Mouse (Mus musculus): ENCODE results near the gene Gm13287. TPM values are rescaled to one million over a fixed set of nuclear protein-coding genes. Genes with fewer than 3 reads are reported as not detected.
"Not testable (repeated sequence)": the region's sequence is repeated elsewhere in the genome, so short reads cannot be mapped to it uniquely, and the experiment has no call there.

The Gm13287 gene
- polyA plus RNA-seq, 1 experiment from 2014 or later, result not detected

DNA sequence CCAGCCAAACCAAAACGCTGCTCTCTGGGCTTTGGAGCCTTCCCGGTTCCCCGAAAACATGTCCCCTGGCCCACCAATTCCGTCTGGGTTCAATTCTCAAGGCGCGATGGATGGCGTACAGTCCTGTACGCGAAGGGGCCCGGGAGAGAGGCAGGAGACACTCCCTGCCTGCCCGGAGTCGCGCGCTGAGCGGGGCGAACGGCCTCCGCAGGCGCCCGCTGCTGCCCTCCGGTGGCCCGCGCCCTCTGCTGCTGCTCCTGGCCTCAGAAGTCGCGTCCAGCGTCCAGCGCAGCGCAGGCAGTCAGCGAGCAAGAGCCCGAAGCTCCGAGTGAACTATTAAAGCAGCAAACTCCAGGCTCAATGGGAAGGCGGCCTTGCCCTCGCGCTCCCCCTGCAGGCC, 2.7 kb downstream of the Gm13287 start:
- H3K9me3 ChIP-seq (replicated peaks); H3K27ac ChIP-seq; H3K9ac ChIP-seq; H3K4me1 ChIP-seq; ATAC-seq (replicated peaks; ENCODE audit: low FRiP score); H3K36me3 ChIP-seq; H3K4me3 ChIP-seq (replicated peaks): not testable (repeated sequence)
- WGBS, result 0% methylated on average over 7 of the region's 34 CpGs
- Histone ChIP-seq H3K4me2 (peak overlapping the region; percentile 44; the same call in 1 of the 2 replicates), H3K27me3 (peaks cover 16% of the 10 kb centered on the region)

DNA sequence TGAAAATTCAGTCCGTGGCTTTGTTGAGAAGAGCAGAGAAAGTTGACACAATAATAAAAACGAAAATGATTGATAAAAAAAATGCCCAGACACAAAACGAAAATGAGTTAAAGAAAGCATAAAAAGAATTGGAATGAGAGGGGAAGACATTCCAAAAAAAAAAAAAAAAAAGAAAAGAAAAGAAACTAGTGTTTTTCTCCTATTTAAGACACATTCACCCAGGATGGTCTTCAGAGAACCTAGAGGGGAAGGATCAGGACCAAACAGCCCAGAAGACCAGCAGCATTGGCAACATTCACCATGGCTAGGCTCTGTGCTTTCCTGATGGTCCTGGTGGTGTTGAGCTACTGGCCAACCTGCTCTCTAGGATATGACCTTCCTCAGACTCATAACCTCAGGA, 12.9 kb downstream of the Gm13287 start, which contains the start of gene Ifna7:
Gene Ifna7 (plus strand): TSS at position 301 of the 400 bp plus-strand sequence.
- Histone ChIP-seq H3K27ac (no peak within 1 kb of the TSS), H3K4me3 (replicated peaks) (no peak within 1 kb of the TSS), H3K36me3 (no peaks in the 10 kb centered on the region), H3K9ac (no peak within 1 kb of the TSS), H3K4me1 (no peaks in the 10 kb centered on the region), H3K9me3 (replicated peaks) (no peaks in the 10 kb centered on the region), H3K27me3 (no peaks in the 10 kb centered on the region; the same call in 1 of the 2 replicates), H3K4me2 (no peak within 1 kb of the TSS)
- ATAC-seq (replicated peaks; ENCODE audit: low FRiP score), result no peak
- WGBS, result 59% methylated on average over 3 of the region's 3 CpGs

DNA sequence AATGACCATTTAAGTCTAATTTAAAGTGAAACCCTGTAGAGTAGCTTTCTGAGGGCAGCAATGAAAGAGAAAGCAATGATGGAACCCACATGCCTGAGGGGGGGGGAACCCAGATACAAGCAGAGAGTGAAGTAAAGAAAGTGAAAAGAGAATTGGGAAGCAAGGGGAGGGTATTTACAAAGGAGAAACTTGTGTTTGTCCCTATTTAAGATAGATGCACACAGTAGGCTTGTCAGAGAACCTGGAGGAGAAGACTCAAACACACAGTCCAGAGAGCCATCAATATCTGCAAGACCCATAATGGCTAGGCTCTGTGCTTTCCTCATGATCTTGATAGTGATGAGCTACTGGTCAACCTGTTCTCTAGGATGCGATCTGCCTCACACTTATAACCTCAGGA, 16.6 kb downstream of the Gm13287 start, which contains the start of gene Ifna11:
Gene Ifna11 (plus strand): TSS at position 301 of the 400 bp plus-strand sequence.
- no peaks in the 10 kb centered on the region for H3K9me3 ChIP-seq (replicated peaks)
- H3K9ac ChIP-seq, result no peak within 1 kb of the TSS
- H3K27me3 ChIP-seq, result no peaks in the 10 kb centered on the region; the same call in 1 of the 2 replicates
- no peaks in the 10 kb centered on the region for H3K36me3 ChIP-seq
- H3K27ac ChIP-seq, result no peak within 1 kb of the TSS
- 74% methylated on average over 1 of the region's 1 CpGs for WGBS
- no peak for ATAC-seq (replicated peaks; ENCODE audit: low FRiP score)
- no peak within 1 kb of the TSS for H3K4me3 ChIP-seq (replicated peaks)
- no peak within 1 kb of the TSS for H3K4me2 ChIP-seq
- no peaks in the 10 kb centered on the region for H3K4me1 ChIP-seq

DNA sequence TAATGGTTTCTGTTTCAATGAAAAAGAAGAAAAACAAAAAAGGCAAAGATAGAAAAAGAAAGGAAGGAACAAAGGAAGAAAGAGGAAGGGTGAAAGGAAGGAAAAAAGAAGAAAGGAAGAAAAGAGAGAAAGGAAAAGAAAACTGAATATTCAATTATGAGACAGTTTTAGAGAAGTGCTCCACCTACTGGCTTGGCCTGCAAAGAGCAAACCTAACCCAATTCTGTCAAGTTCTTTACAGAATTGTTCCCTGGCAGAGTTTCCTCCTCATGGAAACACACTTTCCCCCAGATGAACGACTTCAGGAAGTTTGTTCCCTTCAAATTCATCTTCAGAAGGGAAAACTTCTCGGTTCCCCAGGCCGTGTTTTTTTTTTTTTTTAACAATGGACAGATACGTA, 19.9 kb downstream of the Gm13287 start:
- Histone ChIP-seq H3K4me2 (no peak overlapping the region), H3K4me1 (no peaks in the 10 kb centered on the region), H3K4me3 (replicated peaks) (no peak overlapping the region), H3K9ac (no peak overlapping the region), H3K9me3 (replicated peaks) (no peaks in the 10 kb centered on the region), H3K27me3 (no peaks in the 10 kb centered on the region; the same call in 1 of the 2 replicates), H3K27ac (no peak overlapping the region), H3K36me3 (no peaks in the 10 kb centered on the region)
- no peak for ATAC-seq (replicated peaks; ENCODE audit: low FRiP score)
- 25% methylated on average over 4 of the region's 4 CpGs for WGBS

DNA sequence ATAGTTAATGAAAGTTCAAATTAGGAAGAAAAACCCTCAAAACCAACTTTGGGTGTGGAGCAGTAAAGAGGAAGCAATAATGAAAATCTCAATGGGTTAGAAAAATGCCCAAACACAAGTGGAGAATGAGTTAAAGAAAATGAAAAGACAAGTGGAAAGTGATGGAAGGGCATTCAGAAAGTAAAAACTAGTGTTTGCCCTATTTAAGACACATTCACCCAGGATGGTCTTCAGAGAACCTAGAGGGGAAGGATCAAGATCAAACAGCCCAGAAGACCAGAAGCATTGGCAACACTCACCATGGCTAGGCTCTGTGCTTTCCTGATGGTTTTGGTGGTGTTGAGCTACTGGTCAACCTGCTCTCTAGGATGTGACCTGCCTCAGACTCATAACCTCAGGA, 24.1 kb downstream of the Gm13287 start, which contains the start of gene Ifna6:
Gene Ifna6 (plus strand): TSS at position 301 of the 400 bp plus-strand sequence.
- not testable (repeated sequence) for H3K4me1 ChIP-seq; H3K36me3 ChIP-seq; H3K27ac ChIP-seq; H3K4me3 ChIP-seq (replicated peaks); H3K4me2 ChIP-seq; H3K9ac ChIP-seq; H3K9me3 ChIP-seq (replicated peaks); ATAC-seq (replicated peaks; ENCODE audit: low FRiP score); H3K27me3 ChIP-seq

DNA sequence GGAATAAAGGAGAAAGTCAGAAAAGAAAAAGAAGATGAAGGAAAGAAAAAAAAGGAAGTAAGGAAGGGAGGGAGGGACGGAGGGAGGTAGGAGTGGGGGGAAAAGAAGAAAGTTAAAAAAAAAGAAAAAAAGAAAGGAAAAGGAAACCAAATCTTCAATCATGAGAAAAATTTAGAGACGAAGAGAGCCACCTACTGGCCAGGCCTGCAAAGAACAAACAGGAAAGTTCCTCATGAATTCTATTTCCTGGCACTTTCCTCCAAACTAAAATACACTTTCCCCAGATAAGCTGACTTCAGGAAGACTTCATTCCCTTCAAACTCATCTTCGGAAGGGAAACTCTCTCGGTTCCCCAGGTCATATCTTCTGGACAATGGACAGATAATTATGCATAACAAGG, 27.5 kb downstream of the Gm13287 start:
- H3K4me2 ChIP-seq, result no peak overlapping the region
- no peak overlapping the region for H3K4me3 ChIP-seq (replicated peaks)
- H3K4me1 ChIP-seq, result no peaks in the 10 kb centered on the region
- no peak overlapping the region for H3K27ac ChIP-seq
- no peak for ATAC-seq (replicated peaks; ENCODE audit: low FRiP score)
- H3K9ac ChIP-seq, result no peak overlapping the region
- no peaks in the 10 kb centered on the region for H3K36me3 ChIP-seq
- H3K27me3 ChIP-seq, result no peaks in the 10 kb centered on the region; the same call in 1 of the 2 replicates
- no peaks in the 10 kb centered on the region for H3K9me3 ChIP-seq (replicated peaks)
- WGBS, result 33% methylated on average over 4 of the region's 4 CpGs

DNA sequence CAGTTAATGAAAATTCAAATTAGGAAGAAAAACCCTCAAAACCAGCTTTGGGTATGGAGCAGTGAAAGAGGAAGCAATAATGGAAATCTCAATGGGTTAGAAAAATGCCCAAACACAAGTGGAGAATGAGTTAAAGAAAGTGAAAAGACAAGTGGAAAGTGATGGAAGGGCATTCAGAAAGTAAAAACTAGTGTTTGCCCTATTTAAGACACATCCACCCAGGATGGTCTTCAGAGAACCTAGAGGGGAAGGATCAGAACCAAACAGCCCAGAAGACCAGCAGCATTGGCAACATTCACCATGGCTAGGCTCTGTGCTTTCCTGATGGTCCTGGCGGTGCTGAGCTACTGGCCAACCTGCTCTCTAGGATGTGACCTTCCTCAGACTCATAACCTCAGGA, 32.2 kb downstream of the Gm13287 start, which contains the start of gene Ifna5:
Gene Ifna5 (plus strand): TSS at position 301 of the 400 bp plus-strand sequence.
- not testable (repeated sequence) for H3K27me3 ChIP-seq; H3K4me1 ChIP-seq; H3K9me3 ChIP-seq (replicated peaks); H3K27ac ChIP-seq; H3K9ac ChIP-seq; H3K4me3 ChIP-seq (replicated peaks); H3K4me2 ChIP-seq; H3K36me3 ChIP-seq; ATAC-seq (replicated peaks; ENCODE audit: low FRiP score)
- 79% methylated on average over 1 of the region's 1 CpGs for WGBS

DNA sequence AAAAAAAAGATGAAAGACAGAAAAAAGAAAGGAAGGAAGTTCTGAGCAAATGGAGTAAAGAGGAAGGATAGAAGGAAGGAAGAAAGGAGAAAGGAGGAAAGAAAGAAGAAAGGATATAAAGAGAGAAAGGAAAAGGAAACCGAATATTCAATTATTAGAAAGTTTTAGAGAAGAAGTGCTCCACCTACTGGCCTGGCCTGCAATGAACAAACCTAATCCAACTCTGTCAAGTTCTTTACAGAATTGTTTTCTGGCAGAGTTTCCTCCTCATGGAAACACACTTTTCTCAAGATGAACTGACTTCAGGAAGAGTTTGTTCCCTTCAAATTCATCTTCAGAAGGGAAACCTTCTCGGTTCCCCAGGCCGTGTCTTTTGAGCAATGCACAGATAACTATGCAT, 35.8 kb downstream of the Gm13287 start:
- no peak overlapping the region for H3K9ac ChIP-seq
- H3K36me3 ChIP-seq, result no peaks in the 10 kb centered on the region
- no peaks in the 10 kb centered on the region for H3K9me3 ChIP-seq (replicated peaks)
- ATAC-seq (replicated peaks; ENCODE audit: low FRiP score), result no peak
- no peak overlapping the region for H3K4me3 ChIP-seq (replicated peaks)
- no peaks in the 10 kb centered on the region for H3K4me1 ChIP-seq
- H3K27me3 ChIP-seq, result no peaks in the 10 kb centered on the region
- WGBS, result 38% methylated on average over 3 of the region's 3 CpGs
- no peak overlapping the region for H3K4me2 ChIP-seq
- no peak overlapping the region for H3K27ac ChIP-seq

DNA sequence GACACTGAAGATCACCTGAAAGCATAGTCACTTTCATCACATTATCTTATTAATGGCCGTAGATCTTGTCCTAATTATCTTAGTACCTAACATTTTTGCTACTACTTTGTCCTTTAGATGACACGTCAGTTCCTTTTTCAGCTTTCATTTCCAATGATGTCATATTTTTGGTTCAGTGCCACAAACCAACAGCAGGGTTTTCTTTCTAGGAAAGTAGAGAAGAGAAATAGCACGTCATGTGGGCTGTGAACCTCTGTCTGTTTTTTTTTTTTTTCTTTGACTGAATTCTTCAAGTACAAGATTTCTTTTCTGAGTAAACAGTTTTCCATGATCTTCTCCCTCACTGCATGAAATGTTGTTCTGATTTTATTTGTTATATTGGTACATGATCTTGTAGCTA, 37.0 kb downstream of the Gm13287 start:
- Histone ChIP-seq H3K27me3 (no peaks in the 10 kb centered on the region), H3K36me3 (no peaks in the 10 kb centered on the region), H3K4me1 (no peaks in the 10 kb centered on the region), H3K4me3 (replicated peaks) (no peak overlapping the region), H3K4me2 (no peak overlapping the region), H3K27ac (no peak overlapping the region), H3K9ac (no peak overlapping the region), H3K9me3 (replicated peaks) (no peaks in the 10 kb centered on the region)
- WGBS, result 79% methylated on average over 3 of the region's 3 CpGs
- no peak for ATAC-seq (replicated peaks; ENCODE audit: low FRiP score)

DNA sequence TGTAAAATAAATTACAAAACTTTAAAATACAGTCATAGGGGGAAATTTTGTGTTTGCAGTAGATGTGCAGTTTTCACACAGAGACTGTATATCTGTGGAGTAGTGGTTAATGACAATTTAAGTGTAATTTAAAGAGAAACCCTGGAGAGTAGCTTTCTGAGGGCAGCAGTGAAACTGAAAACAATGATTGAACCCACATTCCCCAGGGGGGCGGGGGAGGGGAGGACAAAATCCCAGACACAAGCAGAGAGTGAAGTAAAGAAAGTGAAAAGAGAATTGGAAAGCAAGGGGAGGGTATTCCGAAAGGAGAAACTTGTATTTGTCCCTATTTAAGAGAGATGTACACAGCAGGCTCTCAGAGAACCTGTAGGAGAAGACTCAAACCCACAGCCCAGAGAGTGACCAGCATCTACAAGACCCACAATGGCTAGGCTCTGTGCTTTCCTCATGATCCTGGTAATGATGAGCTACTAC, 38.4 kb downstream of the Gm13287 start, which contains the start of gene Ifna4:
Gene Ifna4 (plus strand): TSS at position 424 of the 474 bp plus-strand sequence.
- no peak for ATAC-seq (replicated peaks; ENCODE audit: low FRiP score)
- Histone ChIP-seq H3K36me3 (no peaks in the 10 kb centered on the region), H3K9me3 (replicated peaks) (no peaks in the 10 kb centered on the region), H3K9ac (no peak within 1 kb of the TSS), H3K27me3 (no peaks in the 10 kb centered on the region), H3K27ac (no peak within 1 kb of the TSS), H3K4me3 (replicated peaks) (no peak within 1 kb of the TSS), H3K4me2 (no peak within 1 kb of the TSS), H3K4me1 (no peaks in the 10 kb centered on the region)
- WGBS, result 62% methylated on average over 2 of the region's 2 CpGs

DNA sequence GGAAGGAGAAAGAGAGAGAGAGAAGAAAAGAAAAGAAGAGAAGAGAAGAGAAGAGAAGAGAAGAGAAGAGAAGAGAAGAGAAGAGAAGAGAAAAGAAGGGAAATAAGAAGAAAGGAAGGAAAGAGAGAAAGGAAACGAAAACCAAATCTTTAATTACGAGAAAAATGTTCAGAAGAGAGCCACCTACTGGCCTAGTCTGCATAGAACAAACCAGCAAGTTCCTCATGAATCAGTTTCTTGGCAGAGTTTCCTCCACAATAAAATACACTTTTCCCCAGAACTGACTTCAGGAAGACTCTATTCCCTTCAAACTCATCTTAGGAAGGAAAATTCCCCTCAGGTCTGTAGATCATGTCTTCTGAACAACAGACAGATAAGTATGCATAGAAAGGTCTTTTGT, 42.3 kb downstream of the Gm13287 start:
- Histone ChIP-seq H3K9ac (no peak overlapping the region), H3K4me3 (replicated peaks) (no peak overlapping the region), H3K4me2 (no peak overlapping the region), H3K36me3 (no peaks in the 10 kb centered on the region), H3K27me3 (no peaks in the 10 kb centered on the region), H3K4me1 (no peaks in the 10 kb centered on the region), H3K9me3 (replicated peaks) (no peaks in the 10 kb centered on the region), H3K27ac (no peak overlapping the region)
- WGBS, result 50% methylated on average over 2 of the region's 2 CpGs
- ATAC-seq (replicated peaks; ENCODE audit: low FRiP score), result no peak

DNA sequence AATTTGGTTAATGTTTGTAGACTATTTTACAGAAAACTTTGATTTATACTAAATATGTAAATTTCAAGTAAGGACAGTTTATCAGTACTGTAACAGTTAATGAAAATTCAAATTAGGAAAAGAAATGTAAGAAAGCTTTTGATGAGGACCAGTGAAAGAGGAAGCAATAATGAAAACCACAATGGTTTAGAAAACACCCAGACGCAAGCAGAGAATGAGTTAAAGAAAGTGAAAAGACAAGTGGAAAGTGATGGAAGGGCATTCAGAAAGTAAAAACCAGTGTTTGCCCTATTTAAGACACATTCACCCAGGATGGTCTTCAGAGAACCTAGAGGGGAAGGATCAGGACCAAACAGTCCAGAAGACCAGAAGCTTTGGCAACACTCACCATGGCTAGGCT, 46.6 kb downstream of the Gm13287 start, which contains the start of gene Ifna1:
Gene Ifna1 (plus strand): TSS at position 390 of the 400 bp plus-strand sequence.
- H3K4me1 ChIP-seq, result no peaks in the 10 kb centered on the region
- H3K36me3 ChIP-seq, result no peaks in the 10 kb centered on the region
- no peak within 1 kb of the TSS for H3K27ac ChIP-seq
- no peak within 1 kb of the TSS for H3K9ac ChIP-seq
- H3K9me3 ChIP-seq (replicated peaks), result no peaks in the 10 kb centered on the region
- ATAC-seq (replicated peaks; ENCODE audit: low FRiP score), result no peak
- no peak within 1 kb of the TSS for H3K4me2 ChIP-seq
- H3K4me3 ChIP-seq (replicated peaks), result no peak within 1 kb of the TSS
- H3K27me3 ChIP-seq, result no peaks in the 10 kb centered on the region
- WGBS, result 97% methylated on average over 1 of the region's 1 CpGs

All from kidney, embryonic 15.5 days (tissue).